Mouse (Mus musculus) MEL (cell line): Measurements from ENCODE around the gene Ugt1a9. TPM values are rescaled to one million over a fixed set of nuclear protein-coding genes. Genes with fewer than 3 reads are reported as not detected.

Source experiments
- DNase-seq: peaks from one replicate; pipeline ENCODE4 v3.0.0; 2011; ENCODE audit warnings: low read depth, low spot score
- H3K27ac ChIP-seq: 2 replicates; pipeline ENCODE4 v1.5.1; 2012; ENCODE audit warnings: low read depth, mild to moderate bottlenecking, control low read depth, low read length, moderate library complexity; ENCODE audit not compliant: control insufficient read depth
- H3K27me3 ChIP-seq, 2 experiments: fragments of 150-350 bp in 1 of 2; sonication (generic) in 1 of 2; 2 replicates each; pipeline ENCODE4 v1.6.1; 2012; ENCODE audit warnings: low read length in 2 of 2, mild to moderate bottlenecking in 2 of 2, improper control_type of control experiment in 1 of 2, moderate library complexity in 1 of 2; ENCODE audit not compliant: insufficient read depth in 2 of 2, control insufficient read depth in 1 of 2
- H3K36me3 ChIP-seq, 2 experiments: 2 replicates each; pipeline ENCODE4 v1.6.1; 2012 to 2014; ENCODE audit warnings: low read length in 2 of 2, improper control_type of control experiment in 1 of 2, inconsistent platforms in 1 of 2, mild to moderate bottlenecking in 1 of 2; ENCODE audit not compliant: insufficient read depth in 2 of 2, control insufficient read depth in 1 of 2
- H3K4me1 ChIP-seq, 2 experiments: fragments of 150-350 bp in 1 of 2; sonication (generic) in 1 of 2; 2 replicates each; pipeline ENCODE4 v1.6.1; 2012; ENCODE audit warnings: low read length in 2 of 2, improper control_type of control experiment in 1 of 2, mild to moderate bottlenecking in 1 of 2; ENCODE audit not compliant: insufficient read depth in 2 of 2, control insufficient read depth in 1 of 2
- H3K4me3 ChIP-seq, 2 experiments: fragments of 150-350 bp in 1 of 2; sonication (generic) in 1 of 2; 2 replicates each; pipeline ENCODE4 v1.5.1; 2012; ENCODE audit warnings: low read depth in 2 of 2, low read length in 2 of 2, mild to moderate bottlenecking in 2 of 2, moderate library complexity in 2 of 2, control low read depth in 1 of 2, improper control_type of control experiment in 1 of 2; ENCODE audit not compliant: control insufficient read depth in 1 of 2, insufficient read depth in 1 of 2
- H3K79me2 ChIP-seq: 2 replicates; pipeline ENCODE4 v1.6.1; 2012; ENCODE audit warnings: mild to moderate bottlenecking, low read length, moderate library complexity; ENCODE audit not compliant: control insufficient read depth, poor library complexity, insufficient read depth
- H3K9ac ChIP-seq: 2 replicates; pipeline ENCODE4 v1.6.1; 2012; ENCODE audit warnings: low read depth, mild to moderate bottlenecking, control low read depth, low read length, moderate library complexity; ENCODE audit not compliant: control insufficient read depth, poor library complexity, severe bottlenecking
- H3K9me3 ChIP-seq: fragments of 150-350 bp; sonication (generic); replicated peaks from 2 replicates; pipeline ENCODE4 v1.6.1; 2012; ENCODE audit warnings: mild to moderate bottlenecking, low read length, improper control_type of control experiment, moderate library complexity; ENCODE audit not compliant: insufficient read depth
- BHLHE40 ChIP-seq: IDR thresholded peaks from 2 replicates; pipeline ENCODE4 v1.6.1; 2012; ENCODE audit warnings: low read depth, mild to moderate bottlenecking, inconsistent platforms, low read length, improper control_type of control experiment, borderline replicate concordance
- CHD2 ChIP-seq: IDR thresholded peaks from 2 replicates; pipeline ENCODE4 v1.6.1; 2011; ENCODE audit warnings: low read length, improper control_type of control experiment
- E2F4 ChIP-seq: IDR thresholded peaks from 2 replicates; pipeline ENCODE4 v1.6.1; 2011; ENCODE audit warnings: low read depth, low read length, improper control_type of control experiment, borderline replicate concordance
- ELF1 ChIP-seq: IDR thresholded peaks from 2 replicates; pipeline ENCODE4 v1.6.1; 2014; ENCODE audit warnings: low read depth, mild to moderate bottlenecking, inconsistent platforms, low read length, improper control_type of control experiment, moderate library complexity
- EP300 ChIP-seq, 2 experiments: IDR thresholded peaks; 2 replicates each; pipeline ENCODE4 v1.6.1; 2011; ENCODE audit warnings: improper control_type of control experiment in 2 of 2, low read length in 2 of 2, low read depth in 1 of 2, mild to moderate bottlenecking in 1 of 2
- ETS1 ChIP-seq: IDR thresholded peaks from 2 replicates; pipeline ENCODE4 v1.6.1; 2012; ENCODE audit warnings: low read depth, mild to moderate bottlenecking, inconsistent platforms, low read length, improper control_type of control experiment, moderate library complexity
- GABPA ChIP-seq: IDR thresholded peaks from 2 replicates; pipeline ENCODE4 v1.6.1; 2012; ENCODE audit warnings: low read depth, mild to moderate bottlenecking, inconsistent platforms, low read length, improper control_type of control experiment, moderate library complexity
- GATA1 ChIP-seq: IDR thresholded peaks from 2 replicates; pipeline ENCODE4 v1.6.1; 2011; ENCODE audit warnings: low read depth, low read length, improper control_type of control experiment
- JUND ChIP-seq: IDR thresholded peaks from 2 replicates; pipeline ENCODE4 v1.6.1; 2011; ENCODE audit warnings: low read depth, mild to moderate bottlenecking, improper control_type of control experiment, low read length
- MAFK ChIP-seq: IDR thresholded peaks from 2 replicates; pipeline ENCODE4 v1.6.1; 2011; ENCODE audit warnings: low read depth, mild to moderate bottlenecking, low read length, improper control_type of control experiment, borderline replicate concordance
- MAX ChIP-seq: IDR thresholded peaks from 2 replicates; pipeline ENCODE4 v1.6.1; 2011; ENCODE audit warnings: low read length, improper control_type of control experiment
- MAZ ChIP-seq: IDR thresholded peaks from 2 replicates; pipeline ENCODE4 v1.6.1; 2012; ENCODE audit warnings: low read depth, mild to moderate bottlenecking, inconsistent platforms, low read length, improper control_type of control experiment
- MEF2A ChIP-seq: IDR thresholded peaks from 2 replicates; pipeline ENCODE4 v1.6.1; 2014; ENCODE audit warnings: low read depth, mild to moderate bottlenecking, inconsistent platforms, low read length, improper control_type of control experiment; ENCODE audit not compliant: poor library complexity, insufficient replicate concordance, severe bottlenecking; ENCODE audit errors: extremely low read depth
- MXI1 ChIP-seq: IDR thresholded peaks from 2 replicates; pipeline ENCODE4 v1.6.1; 2011; ENCODE audit warnings: mild to moderate bottlenecking, low read depth, low read length, improper control_type of control experiment
- NRF1 ChIP-seq: IDR thresholded peaks from 2 replicates; pipeline ENCODE4 v1.6.1; 2014; ENCODE audit warnings: low read depth, mild to moderate bottlenecking, inconsistent platforms, low read length, improper control_type of control experiment, moderate library complexity; ENCODE audit not compliant: poor library complexity, insufficient read depth, severe bottlenecking
- POLR2A ChIP-seq, 2 experiments: IDR thresholded peaks; 2 replicates each; pipeline ENCODE4 v1.6.1; 2011 to 2012; ENCODE audit warnings: low read length in 2 of 2, mild to moderate bottlenecking in 2 of 2, control low read depth in 1 of 2, improper control_type of control experiment in 1 of 2, low read depth in 1 of 2, moderate library complexity in 1 of 2; ENCODE audit not compliant: control insufficient read depth in 1 of 2, insufficient read depth in 1 of 2, poor library complexity in 1 of 2
- RCOR1 ChIP-seq: IDR thresholded peaks from 2 replicates; pipeline ENCODE4 v1.6.1; 2012; ENCODE audit warnings: low read depth, mild to moderate bottlenecking, inconsistent platforms, low read length, improper control_type of control experiment
- TAL1 ChIP-seq: IDR thresholded peaks from 2 replicates; pipeline ENCODE4 v1.6.1; 2012; ENCODE audit warnings: mild to moderate bottlenecking, inconsistent platforms, low read length, moderate library complexity, mixed read lengths
- TBP ChIP-seq: IDR thresholded peaks from 2 replicates; pipeline ENCODE4 v1.8.0; 2011; ENCODE audit warnings: low read depth, low read length, improper control_type of control experiment
- TCF12 ChIP-seq: IDR thresholded peaks from 2 replicates; pipeline ENCODE4 v1.6.1; 2014; ENCODE audit warnings: low read depth, mild to moderate bottlenecking, inconsistent platforms, low read length, improper control_type of control experiment, moderate library complexity
- ZC3H11A ChIP-seq: IDR thresholded peaks from 2 replicates; pipeline ENCODE4 v1.6.1; 2012; ENCODE audit warnings: low read depth, mild to moderate bottlenecking, inconsistent platforms, low read length, improper control_type of control experiment
- ZKSCAN1 ChIP-seq: IDR thresholded peaks from 2 replicates; pipeline ENCODE4 v1.6.1; 2012; ENCODE audit warnings: low read depth, mild to moderate bottlenecking, inconsistent platforms, low read length, improper control_type of control experiment, moderate library complexity
- ZMIZ1 ChIP-seq: IDR thresholded peaks from 2 replicates; pipeline ENCODE4 v1.6.1; 2012; ENCODE audit warnings: low read depth, mild to moderate bottlenecking, inconsistent platforms, low read length, improper control_type of control experiment, moderate library complexity
- ZNF384 ChIP-seq: IDR thresholded peaks from 2 replicates; pipeline ENCODE4 v1.6.1; 2012; ENCODE audit warnings: low read depth, mild to moderate bottlenecking, inconsistent platforms, low read length, improper control_type of control experiment
- polyA plus RNA-seq, 2 experiments: library from polyadenylated mRNA; stranded (reverse) in 1 of 2; unstranded in 1 of 2; fragments of >175 nt in 1 of 2; fragments of >200 nt in 1 of 2; gene quantifications; 2 replicates each; pipeline versions ENCODE4 v1.2.1 to v1.2.4; 2012; ENCODE audit warnings: low replicate concordance in 2 of 2, low read depth in 1 of 2; ENCODE audit not compliant: insufficient read length in 2 of 2, insufficient read depth in 1 of 2, missing spikeins in 1 of 2
- total RNA-seq: library from RNA; depleted of rRNA; stranded (reverse); fragments of 300-350 nt; gene quantifications from 2 replicates; pipeline ENCODE4 v1.2.3, GENCODE M21; 2012

The Ugt1a9 gene
- total and polyA plus RNA-seq, 3 experiments, result not detected

GRCm38 (mm10) chr1:88215466-88216380 lies 145.1 kb downstream of the Ugt1a9 start:
- Histone ChIP-seq H3K79me2 (no peaks in the 10 kb centered on the region), H3K36me3 (no peaks in the 10 kb centered on the region), H3K27me3 (no peaks in the 10 kb centered on the region), H3K9ac (no peak overlapping the region)
- TF ChIP-seq MEF2A (no peak), EP300 (IDR thresholded peaks at IDR 0.05; ENCODE audit: low read depth in 1 of 2, low read length in 2 of 2) (no peak), POLR2A (IDR thresholded peaks at IDR 0.05; ENCODE audit: control insufficient read depth in 1 of 2, insufficient read depth in 1 of 2, low read depth in 1 of 2, low read length in 2 of 2, poor library complexity in 1 of 2) (no peak), TCF12 (no peak), MAFK (no peak), MAX (no peak), GABPA (no peak), ZC3H11A (no peak), GATA1 (no peak), MAZ (no peak), JUND (no peak), ZNF384 (no peak), E2F4 (no peak), NRF1 (no peak), ZMIZ1 (no peak)
- TF ChIP-seq, all 39 proteins: peak for 0
- Histone ChIP-seq H3K27ac (no peak overlapping the region), H3K4me1 (no peaks in the 10 kb centered on the region), H3K9me3 (no peaks in the 10 kb centered on the region), H3K4me3 (no peak overlapping the region)
- peak; percentile 8 for DNase-seq

- peak; percentile 4 for DNase-seq
- Histone ChIP-seq H3K9me3 (no peaks in the 10 kb centered on the region), H3K79me2 (no peaks in the 10 kb centered on the region)
- TF ChIP-seq RCOR1 (no peak), ELF1 (no peak), TAL1 (no peak), NRF1 (no peak), MXI1 (no peak), BHLHE40 (no peak), TCF12 (no peak), MAX (no peak), EP300 (IDR thresholded peaks at IDR 0.05; ENCODE audit: low read depth in 1 of 2, low read length in 2 of 2) (no peak), TBP (no peak), ZKSCAN1 (no peak), CHD2 (no peak), ETS1 (no peak)
- TF ChIP-seq, all 39 proteins: peak for 0
- no peak overlapping the region for H3K9ac ChIP-seq
- H3K4me1 ChIP-seq, result no peaks in the 10 kb centered on the region
- no peak overlapping the region for H3K27ac ChIP-seq
- no peaks in the 10 kb centered on the region for H3K27me3 ChIP-seq
- no peaks in the 10 kb centered on the region for H3K36me3 ChIP-seq
- no peak overlapping the region for H3K4me3 ChIP-seq
Measured at GRCm38 (mm10) chr1:88216551-88216950, 146.0 kb downstream of the Ugt1a9 start.
